Mouse (Mus musculus) heart, embryonic 11.5 days (tissue): Measurements from ENCODE around the gene St5. TPM values are rescaled to one million over a fixed set of nuclear protein-coding genes. Genes with fewer than 3 reads are reported as not detected.

Experiments used
- ATAC-seq: fragments of 200-750 bp; cut with Nextera tagmentation; replicated peaks from 2 replicates; pipeline ENCODE4 v1.8.0; 2017; ENCODE audit warnings: moderate library complexity; ENCODE audit not compliant: insufficient number of reproducible peaks, low FRiP score, low TSS enrichment
- H3K27ac ChIP-seq: fragments of 300-500 bp; sonication (generic); 2 replicates; pipeline ENCODE4 v1.5.1; 2014; ENCODE audit warnings: mild to moderate bottlenecking, low read depth, low read length
- H3K27me3 ChIP-seq: fragments of 300-500 bp; sonication (generic); 2 replicates; pipeline ENCODE4 v1.6.1; 2014; ENCODE audit warnings: mild to moderate bottlenecking, low read length, mixed read lengths; ENCODE audit not compliant: control insufficient read depth, insufficient read depth
- H3K36me3 ChIP-seq: fragments of 300-500 bp; sonication (generic); 2 replicates; pipeline ENCODE4 v1.6.1; 2014; ENCODE audit warnings: mild to moderate bottlenecking, low read length, moderate library complexity, mixed read lengths; ENCODE audit not compliant: control insufficient read depth, insufficient read depth
- H3K4me1 ChIP-seq: fragments of 300-500 bp; sonication (generic); 2 replicates; pipeline ENCODE4 v1.6.1; 2014; ENCODE audit warnings: low read length; ENCODE audit not compliant: control insufficient read depth, insufficient read depth
- H3K4me2 ChIP-seq: fragments of 300-500 bp; sonication (generic); 2 replicates; pipeline ENCODE4 v1.6.1; 2014; ENCODE audit warnings: mild to moderate bottlenecking, moderate library complexity
- H3K4me3 ChIP-seq: fragments of 300-500 bp; sonication (generic); 2 replicates; pipeline ENCODE4 v1.5.1; 2014; ENCODE audit warnings: low read depth, low read length
- H3K9ac ChIP-seq: fragments of 300-500 bp; sonication (generic); 2 replicates; pipeline ENCODE4 v1.6.1; 2014; ENCODE audit warnings: mild to moderate bottlenecking, low read depth, low read length, moderate library complexity
- H3K9me3 ChIP-seq: fragments of 300-500 bp; sonication (generic); replicated peaks from 2 replicates; pipeline ENCODE4 v1.6.1; 2016; ENCODE audit warnings: low read length; ENCODE audit not compliant: control insufficient read depth
- WGBS: fragments of 180-500 bp; shearing (Covaris S2); extraction: QIAGEN DNeasy Blood & Tissue Kit; methylation state at CpG from one replicate; pipeline ENCODE4 v1.1.7; 2014; ENCODE audit not compliant: insufficient replicate concordance; 5-methylcytosine and 5-hydroxymethylcytosine counted together
- polyA plus RNA-seq: library from polyadenylated mRNA; unstranded; fragments of >200 nt; fragmentation: Nextera tagmentation; extraction: Ambion mirVana; gene quantifications from 2 replicates; pipeline ENCODE4 v1.2.1, GENCODE M21; 2014

The St5 gene
- polyA plus RNA-seq, 1 experiment from 2014 or later = 31.0 TPM

- Histone ChIP-seq H3K9me3 (no peaks in the 10 kb centered on the region), H3K4me2 (no peak overlapping the region), H3K4me1 (peaks cover 33% of the 10 kb centered on the region), H3K27ac (0 out of 2 replicates have a peak overlapping the region, but pooled peaks have one; percentile 1), H3K36me3 (no peaks in the 10 kb centered on the region), H3K27me3 (no peaks in the 10 kb centered on the region), H3K9ac (no peak overlapping the region), H3K4me3 (no peak overlapping the region)
- ATAC-seq = 0 out of 2 replicates have a peak, but pooled peaks have one; percentile 22
- WGBS = 47% methylated on average over 9 of the region's 9 CpGs
These were observed 81.1 kb downstream of the St5 start for GRCm38 (mm10) chr7:109622234-109622838.

- H3K27ac ChIP-seq = peak overlapping the region; percentile 58
- H3K9ac ChIP-seq = no peak overlapping the region
- 23% methylated on average over 2 of the region's 2 CpGs for WGBS
- ATAC-seq = no peak
- no peaks in the 10 kb centered on the region for H3K27me3 ChIP-seq
- peaks cover 47% of the 10 kb centered on the region for H3K4me1 ChIP-seq
- no peaks in the 10 kb centered on the region for H3K9me3 ChIP-seq
- H3K36me3 ChIP-seq = no peaks in the 10 kb centered on the region
- no peak overlapping the region for H3K4me2 ChIP-seq
- H3K4me3 ChIP-seq = no peak overlapping the region
These were observed 82.4 kb downstream of the St5 start for GRCm38 (mm10) chr7:109620967-109621366.

- H3K9me3 ChIP-seq = no peaks in the 10 kb centered on the region
- H3K9ac ChIP-seq = no peak overlapping the region
- H3K4me2 ChIP-seq = no peak overlapping the region
- whole genome bisulfite sequencing = 83% methylated on average over 3 of the region's 3 CpGs
- no peak for ATAC-seq
- no peak overlapping the region for H3K4me3 ChIP-seq
- no peaks in the 10 kb centered on the region for H3K27me3 ChIP-seq
- H3K36me3 ChIP-seq = no peaks in the 10 kb centered on the region
- H3K4me1 ChIP-seq = peaks cover 53% of the 10 kb centered on the region
- H3K27ac ChIP-seq = no peak overlapping the region
These were observed 83.1 kb downstream of the St5 start for GRCm38 (mm10) chr7:109620288-109620687.

- Histone ChIP-seq H3K9me3 (no peaks in the 10 kb centered on the region), H3K4me1 (peaks cover 69% of the 10 kb centered on the region), H3K4me2 (no peak overlapping the region), H3K27ac (no peak overlapping the region), H3K36me3 (no peaks in the 10 kb centered on the region), H3K4me3 (no peak overlapping the region), H3K9ac (no peak overlapping the region), H3K27me3 (no peaks in the 10 kb centered on the region)
- WGBS = 22% methylated on average over 6 of the region's 6 CpGs
- no peak for ATAC-seq
These were observed 84.7 kb downstream of the St5 start for GRCm38 (mm10) chr7:109618721-109619120.

- Histone ChIP-seq H3K27ac (no peak overlapping the region), H3K27me3 (no peaks in the 10 kb centered on the region), H3K9ac (no peak overlapping the region), H3K4me1 (peaks cover 71% of the 10 kb centered on the region), H3K36me3 (no peaks in the 10 kb centered on the region), H3K4me2 (no peak overlapping the region), H3K9me3 (no peaks in the 10 kb centered on the region), H3K4me3 (no peak overlapping the region)
- 51% methylated on average over 3 of the region's 3 CpGs for WGBS
- ATAC-seq = no peak
These were observed 85.6 kb downstream of the St5 start for GRCm38 (mm10) chr7:109617838-109618237.

GRCm38 (mm10) chr7:109616034-109616979, 87.1 kb downstream of the St5 start:
- Histone ChIP-seq H3K4me1 (peaks cover 65% of the 10 kb centered on the region), H3K9me3 (no peaks in the 10 kb centered on the region)
- 4% methylated on average over 25 of the region's 25 CpGs for WGBS

GRCm38 (mm10) chr7:109615601-109616000, 87.8 kb downstream of the St5 start:
- H3K4me2 ChIP-seq = peak overlapping the region; percentile 85
- H3K9me3 ChIP-seq = no peaks in the 10 kb centered on the region
- peak overlapping the region; percentile 68; the same call in 1 of the 2 replicates for H3K9ac ChIP-seq
- H3K27me3 ChIP-seq = no peaks in the 10 kb centered on the region
- H3K27ac ChIP-seq = peak overlapping the region; percentile 89
- 23% methylated on average over 4 of the region's 4 CpGs for WGBS
- no peak for ATAC-seq
- H3K4me1 ChIP-seq = peaks cover 63% of the 10 kb centered on the region
- H3K4me3 ChIP-seq = peak overlapping the region; percentile 43
- no peaks in the 10 kb centered on the region for H3K36me3 ChIP-seq

More at GRCm38 (mm10) chr7:109616034-109616979, 87.1 kb downstream of the St5 start:
- H3K4me2 ChIP-seq = peak overlapping the region; percentile 85
- peak overlapping the region; percentile 69 for H3K9ac ChIP-seq
- no peaks in the 10 kb centered on the region for H3K36me3 ChIP-seq
- peak overlapping the region; percentile 43 for H3K4me3 ChIP-seq
- no peaks in the 10 kb centered on the region for H3K27me3 ChIP-seq
- peak overlapping the region; percentile 89 for H3K27ac ChIP-seq
- ATAC-seq = peak; percentile 85

GRCm38 (mm10) chr7:109614939-109615338, 88.5 kb downstream of the St5 start:
- Histone ChIP-seq H3K36me3 (no peaks in the 10 kb centered on the region), H3K9me3 (no peaks in the 10 kb centered on the region), H3K4me1 (peaks cover 68% of the 10 kb centered on the region), H3K4me3 (0 out of 2 replicates have a peak overlapping the region, but pooled peaks have one; percentile 43), H3K27ac (peak overlapping the region; percentile 89; the same call in 1 of the 2 replicates), H3K27me3 (no peaks in the 10 kb centered on the region), H3K9ac (peak overlapping the region; percentile 68; the same call in 1 of the 2 replicates), H3K4me2 (peak overlapping the region; percentile 85)
- 44% methylated on average over 4 of the region's 4 CpGs for WGBS
- ATAC-seq = no peak
